Mouse (Mus musculus) monocyte, adult 5-6 weeks (primary cell): ENCODE data around the gene Atp8b4. TPM values are rescaled to one million over a fixed set of nuclear protein-coding genes. Genes with fewer than 3 reads are reported as not detected.
"Not testable (repeated sequence)": the region's sequence is repeated elsewhere in the genome, so short reads cannot be mapped to it uniquely, and the experiment has no call there.

Source experiments
- ATAC-seq: fragments of 153-309, 156-312 bp; replicated peaks from 2 replicates; pipeline ENCODE4 v1.8.0; 2017; ENCODE audit warnings: mild to moderate bottlenecking; ENCODE audit not compliant: low TSS enrichment, insufficient number of reproducible peaks, severe bottlenecking, poor library complexity, low FRiP score
- total RNA-seq: library from RNA; stranded (forward); fragments of 200-1000, 200-491, 200-594 nt; gene quantifications from 3 replicates; pipeline ENCODE4 v1.2.3, GENCODE M21; 2017

Atp8b4 gene
- total RNA-seq, 1 experiment from 2014 or later: 75.4 TPM

GRCm38 (mm10) chr2:126457759-126458158 is 42.7 kb downstream of the Atp8b4 start:
- ATAC-seq: not testable (repeated sequence)

- no peak for ATAC-seq
These were observed 49.6 kb downstream of the Atp8b4 start for GRCm38 (mm10) chr2:126450937-126451302.

GRCm38 (mm10) chr2:126450210-126450936 is 50.1 kb downstream of the Atp8b4 start:
- no peak for ATAC-seq

GRCm38 (mm10) chr2:126445039-126445438 is 55.4 kb downstream of the Atp8b4 start:
- no peak for ATAC-seq

- ATAC-seq: no peak
These were observed 58.9 kb downstream of the Atp8b4 start for GRCm38 (mm10) chr2:126441586-126441985.

GRCm38 (mm10) chr2:126434712-126435111 is 65.8 kb downstream of the Atp8b4 start:
- ATAC-seq: no peak

GRCm38 (mm10) chr2:126434305-126434704 is 66.2 kb downstream of the Atp8b4 start:
- no peak for ATAC-seq

GRCm38 (mm10) chr2:126432481-126433066 is 67.9 kb downstream of the Atp8b4 start:
- no peak for ATAC-seq

GRCm38 (mm10) chr2:126429282-126429681 is 71.2 kb downstream of the Atp8b4 start:
- ATAC-seq: peak; percentile 73; the same call in 1 of the 2 replicates

GRCm38 (mm10) chr2:126425223-126425622 is 75.3 kb downstream of the Atp8b4 start:
- ATAC-seq: no peak

- no peak for ATAC-seq
These were observed 75.8 kb downstream of the Atp8b4 start for GRCm38 (mm10) chr2:126424714-126425113.

GRCm38 (mm10) chr2:126420901-126421300 is 79.6 kb downstream of the Atp8b4 start:
- no peak for ATAC-seq

- ATAC-seq: no peak
These were observed 81.6 kb downstream of the Atp8b4 start for GRCm38 (mm10) chr2:126418916-126419315.

- no peak for ATAC-seq
These were observed 83.7 kb downstream of the Atp8b4 start for GRCm38 (mm10) chr2:126416772-126417171.

GRCm38 (mm10) chr2:126415981-126416380 is 84.5 kb downstream of the Atp8b4 start:
- no peak for ATAC-seq

- no peak for ATAC-seq
These were observed 87.7 kb downstream of the Atp8b4 start for GRCm38 (mm10) chr2:126412759-126413158.

GRCm38 (mm10) chr2:126399454-126399853 is 101.0 kb downstream of the Atp8b4 start:
- no peak for ATAC-seq

GRCm38 (mm10) chr2:126399017-126399416 is 101.5 kb downstream of the Atp8b4 start:
- no peak for ATAC-seq

GRCm38 (mm10) chr2:126398216-126398615 is 102.3 kb downstream of the Atp8b4 start:
- no peak for ATAC-seq

GRCm38 (mm10) chr2:126397513-126397912 is 103.0 kb downstream of the Atp8b4 start:
- ATAC-seq: no peak
